Mouse (Mus musculus): ENCODE measurements around the gene Slc25a13.

Slc25a13 gene

GRCm38 (mm10) chr6:6038773-6039550 is 178.0 kb downstream of the Slc25a13 start:
- ATAC-seq (ENCODE audit: low TSS enrichment): no peak

GRCm38 (mm10) chr6:6027664-6028063 is 189.3 kb downstream of the Slc25a13 start:
- ATAC-seq (ENCODE audit: low TSS enrichment): no peak

GRCm38 (mm10) chr6:6023976-6024375 is 193.0 kb downstream of the Slc25a13 start:
- ATAC-seq (ENCODE audit: low TSS enrichment): no peak

DNA sequence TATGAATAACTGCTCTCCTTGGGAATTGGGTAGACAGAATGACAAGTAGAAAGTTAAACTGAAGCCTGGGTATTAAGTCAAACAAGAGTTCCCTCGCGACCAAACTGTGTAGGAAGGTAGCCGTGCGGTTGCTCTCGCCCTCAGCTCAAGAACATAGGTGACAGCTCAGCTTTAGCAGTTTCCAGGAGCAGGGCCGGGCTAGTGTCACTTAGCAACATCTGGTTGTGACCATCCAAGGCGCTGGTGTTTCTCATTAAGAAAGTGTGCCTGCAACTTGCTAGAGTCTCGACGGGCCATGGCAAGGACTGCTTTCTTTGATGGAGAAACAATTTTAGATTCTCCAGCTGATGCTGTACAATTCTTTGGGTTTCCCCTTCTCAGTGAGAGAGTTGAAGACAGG is 200.0 kb downstream of the Slc25a13 start:
- ATAC-seq (ENCODE audit: low TSS enrichment): no peak

- ATAC-seq (ENCODE audit: low TSS enrichment): no peak
Measured at GRCm38 (mm10) chr6:6015616-6016015, 201.4 kb downstream of the Slc25a13 start.

- peak; percentile 98 for ATAC-seq (ENCODE audit: low TSS enrichment)
Measured at GRCm38 (mm10) chr6:6011364-6011763, 205.6 kb downstream of the Slc25a13 start.

GRCm38 (mm10) chr6:6005762-6006431 is 211.1 kb downstream of the Slc25a13 start:
- ATAC-seq (ENCODE audit: low TSS enrichment): peak; percentile 90

GRCm38 (mm10) chr6:6004756-6005485 is 212.1 kb downstream of the Slc25a13 start:
- no peak for ATAC-seq (ENCODE audit: low TSS enrichment)

GRCm38 (mm10) chr6:6002061-6002460 is 214.9 kb downstream of the Slc25a13 start:
- 0 out of 2 replicates have a peak, but pooled peaks have one; percentile 20 for ATAC-seq (ENCODE audit: low TSS enrichment)

GRCm38 (mm10) chr6:5997535-5997934 is 219.4 kb downstream of the Slc25a13 start:
- ATAC-seq (ENCODE audit: low TSS enrichment): peak; percentile 92

DNA sequence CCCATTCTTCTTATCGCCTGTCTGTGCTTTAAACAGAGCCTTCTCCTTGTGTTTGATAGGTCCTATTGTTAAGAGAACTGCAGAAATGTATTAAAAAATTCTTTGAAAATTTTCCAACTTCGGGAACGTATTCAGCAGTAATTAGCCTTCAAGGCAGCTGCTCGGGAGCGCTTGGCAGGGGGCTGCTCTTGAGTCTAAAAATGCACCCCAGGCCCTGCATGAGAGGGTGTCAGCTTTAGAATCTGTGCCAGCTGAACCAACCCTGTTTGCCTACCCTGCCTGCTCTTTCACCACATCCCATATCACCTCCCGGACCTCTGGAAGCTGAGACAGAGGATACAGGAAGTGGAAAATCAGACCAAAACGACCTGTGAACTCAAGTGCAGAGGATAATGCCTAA is 223.9 kb downstream of the Slc25a13 start:
- ATAC-seq (ENCODE audit: low TSS enrichment): no peak

- ATAC-seq (ENCODE audit: low TSS enrichment): peak; percentile 91
Measured at GRCm38 (mm10) chr6:5991817-5992755, 224.9 kb downstream of the Slc25a13 start.

DNA sequence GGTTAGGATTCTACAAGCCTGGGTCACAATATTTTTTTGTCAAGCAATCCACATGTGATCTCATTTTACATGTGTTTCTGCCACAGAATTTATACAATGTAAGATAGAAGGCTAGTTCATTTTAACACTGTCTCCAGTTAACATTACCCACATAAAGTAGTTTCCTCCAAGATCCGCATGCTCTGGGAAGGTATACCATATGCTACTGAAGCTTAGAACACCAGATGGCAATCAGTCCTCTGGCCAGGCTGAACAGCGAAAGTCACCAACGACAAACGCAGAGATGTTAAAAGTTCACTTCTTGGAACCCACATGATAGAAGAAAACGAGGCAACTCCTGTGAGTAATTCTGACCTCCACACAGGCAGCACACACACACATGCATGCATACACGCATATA is 225.7 kb downstream of the Slc25a13 start:
- peak; percentile 78 for ATAC-seq (ENCODE audit: low TSS enrichment)

Data from frontal cortex, adult (tissue).